Mouse (Mus musculus): ENCODE data around the gene C2cd2.
"Not testable (repeated sequence)": the region's sequence is repeated elsewhere in the genome, so short reads cannot be mapped to it uniquely, and the experiment has no call there.

The C2cd2 gene

GRCm38 (mm10) chr16:97962151-97962948 is at the start of gene C2cd2, which contains the start of gene Zbtb21:
C2cd2 (minus strand) TSS chr16:97962598.
Zbtb21 (minus strand) TSS chr16:97962622.
- peak; percentile 88 to 94 for DNase-seq

- not testable (repeated sequence) for DNase-seq
Measured at GRCm38 (mm10) chr16:97997383-97997731, 35.0 kb upstream of the C2cd2 start.

DNA sequence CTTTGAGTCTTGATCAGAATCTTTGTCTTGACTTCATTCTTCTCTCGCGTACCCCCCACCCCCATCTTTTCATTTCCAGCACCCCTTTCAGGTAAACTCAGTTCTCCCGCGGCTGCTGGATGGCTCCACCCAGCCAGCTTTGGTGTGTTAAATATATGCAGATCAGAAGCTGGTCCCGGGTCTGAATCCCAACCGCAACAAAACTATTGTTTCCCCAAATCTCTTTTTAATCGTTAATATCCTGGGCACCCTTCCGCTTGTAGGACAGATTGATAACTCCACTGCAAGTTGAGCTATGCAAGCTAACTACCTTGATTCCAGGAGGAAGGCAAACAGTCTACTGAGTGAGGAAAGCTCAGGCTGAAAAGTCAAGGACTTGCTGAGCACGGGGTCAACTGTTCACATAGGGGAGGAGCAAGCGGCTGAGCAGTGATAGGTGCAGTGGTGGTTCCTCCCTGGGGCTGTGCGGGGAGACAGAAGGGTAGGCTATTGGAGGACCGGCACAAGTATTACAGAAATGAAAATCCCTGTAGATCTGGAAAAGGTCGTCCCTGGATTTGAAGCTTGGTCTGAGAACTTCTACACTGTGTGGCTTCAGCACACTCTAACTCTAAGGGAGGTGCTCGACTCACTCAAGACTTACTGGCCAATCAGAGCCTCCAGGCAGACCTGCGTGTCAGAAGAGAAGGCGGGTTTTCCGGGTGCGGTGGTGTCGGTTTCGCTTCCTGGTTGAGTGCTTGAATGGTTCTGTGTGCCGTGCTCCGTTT is 34.4 kb upstream of the C2cd2 start, which contains the start of gene B230307C23Rik:
Gene B230307C23Rik, plus strand, starts transcription at position 700 of the 767 bp plus-strand sequence.
- peak; percentile 79 to 82 for DNase-seq

- no peak for DNase-seq
Measured at GRCm38 (mm10) chr16:97995849-97996615, 33.6 kb upstream of the C2cd2 start.

DNA sequence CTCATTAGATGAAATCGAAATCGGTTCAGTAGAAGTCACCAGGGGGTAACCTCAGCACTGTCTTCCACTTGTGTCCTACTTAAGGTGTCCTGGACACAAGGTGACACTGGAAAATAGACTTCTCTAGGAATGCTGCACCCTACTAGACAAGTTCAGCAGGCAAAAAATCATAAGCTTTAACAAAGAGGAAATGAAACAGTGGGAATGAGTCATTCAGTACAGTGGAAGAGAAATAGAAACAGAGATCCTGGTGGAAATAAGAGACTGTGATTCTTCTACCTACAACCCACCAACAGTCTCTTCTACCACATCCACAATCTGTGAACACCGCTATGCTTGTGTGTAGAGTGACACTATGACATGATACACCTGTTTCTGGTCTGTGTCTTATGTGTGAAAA is 30.1 kb upstream of the C2cd2 start:
- not testable (repeated sequence) for DNase-seq

GRCm38 (mm10) chr16:97991517-97991916 is 29.1 kb upstream of the C2cd2 start:
- DNase-seq, result no peak

DNA sequence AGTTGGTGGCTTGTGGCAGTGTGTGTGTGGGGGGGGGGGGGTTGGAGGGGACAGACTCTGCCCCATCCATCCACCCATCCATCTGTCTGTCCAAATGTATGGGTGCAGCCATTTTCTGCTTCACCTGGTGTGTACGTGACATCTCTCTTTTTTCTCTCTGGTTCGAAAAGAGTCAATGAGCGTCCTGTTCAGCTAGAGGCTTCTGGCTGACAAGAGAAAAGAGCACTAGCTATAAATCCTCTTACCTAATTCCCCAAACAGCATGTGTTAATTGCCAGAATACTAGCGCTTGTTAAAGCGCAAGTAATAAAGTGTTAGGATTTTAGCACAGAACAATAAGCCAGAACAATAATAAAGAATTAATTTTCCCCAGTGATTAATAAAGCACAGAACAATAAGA is 22.2 kb upstream of the C2cd2 start:
- DNase-seq, result no peak

DNA sequence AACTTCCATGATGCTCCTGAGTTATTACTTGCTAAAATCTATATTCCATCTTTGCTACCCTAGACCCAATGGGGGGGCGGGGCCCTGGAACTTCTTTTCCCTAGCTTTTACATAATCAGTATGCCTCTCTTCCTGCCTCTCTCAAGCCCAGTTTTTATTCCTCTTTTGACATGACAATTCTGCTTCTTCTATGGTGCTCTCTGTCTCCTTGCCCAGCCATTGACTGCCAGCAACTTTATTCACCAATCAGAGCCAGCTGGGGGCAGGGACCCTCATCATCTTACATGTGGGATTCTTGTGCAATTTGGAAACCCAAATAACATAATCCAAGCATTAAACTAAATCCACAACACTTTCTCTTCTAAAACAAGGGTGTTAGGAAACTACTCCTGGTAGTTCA is 19.0 kb upstream of the C2cd2 start:
- DNase-seq, result no peak

- no peak for DNase-seq
Measured at GRCm38 (mm10) chr16:97977722-97978121, 15.3 kb upstream of the C2cd2 start.

GRCm38 (mm10) chr16:97977277-97977676 is 14.9 kb upstream of the C2cd2 start:
- DNase-seq, result no peak

DNA sequence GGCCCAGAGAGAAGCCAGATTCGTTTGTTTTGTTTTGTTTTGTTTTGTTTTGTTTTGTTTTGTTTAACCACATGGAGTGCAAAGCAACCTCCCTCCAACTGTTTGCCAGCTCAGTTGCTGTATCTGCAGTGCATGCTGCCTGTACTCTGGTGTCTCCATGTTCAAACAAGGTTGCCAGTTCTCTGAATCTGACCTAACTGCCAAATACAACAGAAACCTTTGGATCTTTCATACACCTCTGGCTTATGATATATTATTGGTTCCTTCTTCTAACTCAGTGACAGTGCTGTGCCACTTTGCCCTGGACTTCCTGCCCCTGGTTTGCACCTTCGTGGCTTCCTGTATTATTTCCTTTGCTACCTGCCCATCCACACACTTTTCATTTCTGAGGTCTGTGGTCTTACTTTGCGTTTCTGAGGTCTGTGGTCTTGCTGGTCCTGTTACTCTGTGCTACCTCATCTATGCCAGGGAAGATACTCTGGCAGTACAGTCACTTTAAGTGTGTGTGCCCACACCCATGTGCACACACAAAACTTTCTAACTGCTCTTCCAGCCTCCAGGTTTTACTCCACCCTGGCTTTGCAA is 1.6 kb upstream of the C2cd2 start:
- DNase-seq, result no peak

DNA sequence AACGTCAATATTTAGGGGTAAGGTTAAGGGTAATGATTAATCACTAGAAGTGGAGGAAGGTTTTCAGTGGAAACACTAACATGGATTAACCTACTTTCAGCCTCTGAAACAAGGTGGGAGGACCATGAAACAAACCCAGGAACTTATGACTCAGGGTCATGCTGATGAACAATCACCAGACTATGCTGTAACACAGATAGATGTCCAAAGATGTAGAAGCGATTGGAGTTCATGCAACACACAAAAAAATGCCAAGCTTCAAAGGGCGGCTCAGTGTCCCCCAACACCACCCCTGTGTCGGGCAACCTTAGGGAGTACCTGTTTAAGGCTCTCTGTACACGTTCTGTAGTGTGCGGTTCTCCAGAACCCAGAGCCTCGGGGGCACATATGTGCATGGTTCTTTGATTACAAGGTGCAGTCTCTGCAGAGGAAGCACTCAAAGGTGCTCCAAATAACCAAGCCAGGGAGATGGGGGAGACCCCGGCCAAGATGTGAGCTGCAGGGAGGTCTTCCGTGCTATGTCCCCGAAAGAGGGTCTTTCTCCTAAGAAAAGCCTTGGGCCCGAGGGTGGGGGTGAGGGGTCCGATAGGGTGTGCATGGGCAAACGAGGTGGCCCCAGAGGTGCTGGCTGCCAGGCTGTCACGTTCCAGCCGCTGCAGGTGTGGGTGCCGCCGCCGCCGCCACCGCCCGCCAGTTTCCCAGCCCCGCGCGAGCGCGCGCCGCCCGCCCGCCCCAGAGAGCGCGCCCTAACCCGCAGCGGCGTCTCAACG is 832 bp downstream of the C2cd2 start:
- no peak for DNase-seq

DNA sequence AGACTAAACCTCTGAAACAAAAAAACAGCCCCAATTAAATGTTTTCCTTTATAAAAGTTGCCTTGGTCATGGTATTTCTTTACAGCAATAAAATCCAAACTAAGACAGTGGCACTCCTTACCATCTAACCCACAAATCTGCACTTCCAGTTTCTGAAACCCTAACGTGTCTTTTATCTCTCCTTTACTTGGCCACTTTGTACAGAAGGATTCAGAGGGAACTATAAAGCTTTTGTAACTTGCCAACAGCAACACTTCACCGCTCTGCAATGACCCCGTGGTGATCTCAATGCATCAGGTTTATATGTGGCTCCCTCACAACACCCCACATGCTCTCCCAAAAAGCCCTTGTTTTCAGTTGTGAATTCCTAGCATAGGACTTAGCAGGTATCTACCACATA is 2.0 kb downstream of the C2cd2 start:
- DNase-seq, result no peak

DNA sequence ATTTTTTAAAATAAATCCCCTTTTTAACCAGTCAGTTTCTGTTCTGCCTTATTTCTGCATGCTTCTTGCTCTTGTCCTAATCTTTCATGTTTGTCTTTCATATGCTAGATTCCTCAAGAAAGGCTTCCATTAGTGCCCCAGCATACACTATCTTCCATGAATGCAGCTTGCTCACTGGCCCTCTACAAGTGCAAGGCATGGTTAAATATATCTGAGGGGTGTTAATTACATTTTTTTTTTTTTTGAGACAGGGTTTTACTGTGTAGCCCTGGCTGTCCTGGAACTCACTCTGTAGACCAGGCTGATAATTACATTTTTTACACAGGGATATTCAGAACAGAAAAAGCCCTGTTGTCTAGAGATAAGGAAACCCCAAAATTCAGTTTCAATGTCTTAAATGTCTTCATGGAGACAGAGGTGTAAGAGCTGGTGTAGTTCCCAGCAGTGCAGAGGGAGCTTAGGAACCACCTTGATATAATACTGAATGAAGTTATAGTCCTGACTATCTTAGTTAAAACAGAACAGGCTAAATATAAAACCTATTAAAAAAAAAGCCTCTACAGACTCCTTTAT is 3.9 kb downstream of the C2cd2 start:
- DNase-seq, result no peak

DNA sequence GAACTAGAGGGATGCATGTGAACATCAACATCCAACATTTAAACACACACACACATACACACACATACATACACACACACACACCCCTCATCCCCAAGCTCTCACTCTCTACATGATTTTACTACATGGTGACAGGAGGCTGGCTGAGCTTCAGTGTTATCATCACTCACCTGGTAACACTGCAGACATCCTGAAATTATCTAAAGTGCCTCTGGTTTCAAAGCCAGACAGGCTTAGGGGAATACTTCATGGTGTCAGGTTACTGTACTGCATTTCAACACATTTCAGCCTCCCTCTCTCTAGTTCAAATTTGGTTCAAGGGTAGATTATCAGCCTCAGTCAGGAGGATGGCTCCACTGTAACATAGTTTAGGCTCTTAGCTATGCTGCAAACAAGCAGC is 4.8 kb downstream of the C2cd2 start:
- no peak for DNase-seq

GRCm38 (mm10) chr16:97956011-97956410 is 6.4 kb downstream of the C2cd2 start:
- DNase-seq, result no peak

- no peak for DNase-seq
Measured at GRCm38 (mm10) chr16:97953300-97953699, 9.1 kb downstream of the C2cd2 start.

GRCm38 (mm10) chr16:97952801-97953200 is 9.6 kb downstream of the C2cd2 start:
- no peak for DNase-seq

DNA sequence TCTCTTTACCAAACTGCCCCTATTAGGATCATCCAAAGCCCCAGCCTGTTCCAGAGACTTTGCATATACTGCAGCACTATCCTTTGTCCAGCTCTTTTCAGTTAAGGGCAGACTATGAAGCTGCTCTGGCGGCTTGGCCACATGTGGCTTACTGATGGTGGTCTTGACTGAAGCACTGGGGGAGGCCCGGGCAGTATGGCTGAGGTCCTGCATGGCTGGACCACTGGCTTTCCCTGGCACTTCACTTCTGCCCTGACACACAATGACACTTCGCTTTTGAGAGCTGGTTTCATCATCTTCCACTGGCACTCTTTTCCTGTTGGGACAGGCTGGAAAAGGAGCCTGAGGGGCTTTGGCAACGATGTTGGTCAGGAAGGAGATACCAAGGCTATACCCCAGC is 10.0 kb downstream of the C2cd2 start:
- no peak for DNase-seq

DNA sequence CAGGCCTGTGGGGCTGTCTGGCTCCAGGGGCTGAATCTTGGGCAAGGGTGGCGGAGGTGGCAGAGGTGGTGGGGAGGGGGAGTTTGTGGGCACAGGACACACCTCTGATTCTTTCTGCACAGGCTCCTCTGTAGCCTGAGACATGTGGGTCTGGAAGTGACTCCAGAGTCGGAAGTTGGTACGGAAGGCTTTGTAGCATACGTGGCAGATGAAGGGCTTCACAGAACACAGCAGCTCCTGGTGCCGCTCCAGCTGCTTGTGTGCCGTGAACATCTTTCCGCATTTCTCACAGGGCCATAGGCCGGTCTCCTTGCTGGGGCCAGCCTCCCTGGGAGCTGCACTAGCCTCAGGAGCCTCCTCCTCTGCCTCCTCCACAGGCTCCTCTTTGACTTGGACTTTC is 12.3 kb downstream of the C2cd2 start:
- DNase-seq, result no peak

- no peak for DNase-seq
Measured at GRCm38 (mm10) chr16:97948836-97949235, 13.6 kb downstream of the C2cd2 start.

GRCm38 (mm10) chr16:97946993-97947392 is 15.4 kb downstream of the C2cd2 start:
- not testable (repeated sequence) for DNase-seq

All from thymus, adult 18-20 months (tissue).